Mouse (Mus musculus) CD4-positive, CD25-positive, alpha-beta regulatory T cell, adult 2 months (primary cell): ENCODE data around the gene Tbck.

Source experiments
- DNase-seq: peaks from one replicate; pipeline ENCODE4 v3.0.0-alpha.2; 2012; ENCODE audit warnings: low read depth, low spot score

Tbck gene

GRCm38 (mm10) chr3:132866984-132867383 is 183.0 kb downstream of the Tbck start:
- no peak for DNase-seq

DNA sequence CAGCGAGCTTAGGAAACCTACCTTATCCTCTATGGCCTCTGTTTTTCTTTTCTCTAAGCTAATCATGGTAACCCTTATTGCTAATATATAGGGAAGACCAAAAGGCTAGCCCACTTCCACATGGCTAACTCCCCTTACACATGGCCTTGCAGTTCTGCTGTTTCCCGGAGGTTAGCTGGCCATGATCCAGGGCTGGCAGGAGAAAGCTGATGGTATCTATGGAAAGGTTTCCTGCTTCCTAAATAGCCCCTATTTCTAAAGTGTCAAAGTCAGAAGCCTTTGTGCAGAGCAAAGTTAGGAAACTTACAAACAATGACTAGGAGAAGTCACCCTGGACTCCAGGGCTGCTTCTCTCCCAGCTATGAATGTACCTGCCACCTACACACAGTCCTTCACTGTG is 184.9 kb downstream of the Tbck start:
- no peak for DNase-seq

DNA sequence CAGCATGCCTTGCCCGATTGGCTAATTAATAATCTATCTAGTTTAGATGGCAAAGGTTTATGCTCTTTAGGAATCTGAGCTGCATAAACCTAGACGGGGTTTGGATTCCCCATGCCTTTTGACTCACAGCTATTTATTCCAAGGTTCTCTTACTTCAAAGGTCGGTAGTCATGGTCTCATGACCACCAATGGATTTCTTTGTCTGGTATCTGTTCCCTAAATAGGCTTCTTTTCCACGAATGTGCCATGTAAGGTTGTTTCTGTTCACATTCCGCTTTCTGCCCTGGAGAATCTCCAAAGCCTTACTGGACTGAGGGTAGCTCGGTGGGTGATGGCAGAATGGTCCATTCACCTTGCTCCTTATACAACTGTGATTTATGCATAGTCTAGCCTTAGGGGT is 186.1 kb downstream of the Tbck start:
- DNase-seq = no peak

GRCm38 (mm10) chr3:132871318-132871904 is 187.5 kb downstream of the Tbck start:
- DNase-seq = peak; percentile 45

- no peak for DNase-seq
Observed at GRCm38 (mm10) chr3:132873251-132873650, 189.3 kb downstream of the Tbck start.

DNA sequence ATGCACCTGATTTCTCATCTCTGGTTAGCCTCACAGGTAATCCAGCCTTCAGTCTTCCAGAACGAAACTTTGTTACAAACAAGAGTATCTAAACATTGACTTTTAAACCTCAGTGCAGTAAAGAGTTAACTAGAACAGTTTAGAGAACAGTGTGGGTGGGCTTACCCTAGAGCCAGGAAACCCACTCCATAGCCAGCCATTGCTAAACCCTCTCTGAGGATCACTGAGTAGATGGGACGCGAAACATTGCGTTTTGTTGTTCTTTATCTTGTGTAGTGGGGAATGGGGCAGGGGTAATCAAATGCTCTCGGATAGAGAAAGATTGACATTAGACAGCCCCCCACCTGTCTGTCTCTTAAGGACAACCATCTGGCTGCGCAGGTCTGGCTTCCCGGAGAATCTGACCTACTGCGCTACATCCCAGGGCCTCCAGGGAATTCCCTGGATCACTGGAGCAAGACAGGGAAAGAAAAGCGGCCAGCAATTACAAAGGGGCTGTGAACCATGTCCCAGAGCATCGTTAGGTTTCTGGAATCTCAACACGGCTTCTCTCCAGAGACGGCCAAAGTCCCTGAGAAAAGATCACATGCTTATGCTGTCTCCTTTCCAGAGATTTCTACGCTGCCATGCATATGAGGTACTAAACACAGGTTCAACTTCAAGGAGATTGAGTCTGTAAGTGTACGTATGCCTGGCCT is 192.2 kb downstream of the Tbck start:
- DNase-seq = no peak

GRCm38 (mm10) chr3:132876933-132877676 is 193.2 kb downstream of the Tbck start:
- DNase-seq = no peak

GRCm38 (mm10) chr3:132880361-132880760 is 196.4 kb downstream of the Tbck start:
- DNase-seq = no peak

GRCm38 (mm10) chr3:132880826-132881225 is 196.9 kb downstream of the Tbck start:
- no peak for DNase-seq

- DNase-seq = no peak
Observed at GRCm38 (mm10) chr3:132883256-132883655, 199.3 kb downstream of the Tbck start.

DNA sequence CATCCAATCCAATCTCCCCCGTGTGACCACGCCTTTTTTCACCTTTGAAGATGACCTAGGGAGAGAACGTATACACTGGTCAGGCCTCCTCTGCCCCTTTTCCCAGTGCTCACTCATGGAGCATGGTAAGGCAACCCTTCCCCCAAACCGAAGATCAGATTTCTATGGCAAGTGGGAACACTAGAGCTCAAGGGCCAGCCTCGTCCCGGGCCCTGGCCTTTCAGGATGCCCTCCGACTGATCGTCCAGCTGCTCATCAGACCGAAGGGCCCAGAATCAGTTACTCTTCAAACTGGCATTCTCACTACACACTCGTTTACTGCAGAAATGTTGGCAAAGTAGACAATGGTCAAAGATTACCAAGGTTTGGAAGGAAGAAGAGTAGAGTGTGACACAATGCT is 200.5 kb downstream of the Tbck start:
- no peak for DNase-seq

DNA sequence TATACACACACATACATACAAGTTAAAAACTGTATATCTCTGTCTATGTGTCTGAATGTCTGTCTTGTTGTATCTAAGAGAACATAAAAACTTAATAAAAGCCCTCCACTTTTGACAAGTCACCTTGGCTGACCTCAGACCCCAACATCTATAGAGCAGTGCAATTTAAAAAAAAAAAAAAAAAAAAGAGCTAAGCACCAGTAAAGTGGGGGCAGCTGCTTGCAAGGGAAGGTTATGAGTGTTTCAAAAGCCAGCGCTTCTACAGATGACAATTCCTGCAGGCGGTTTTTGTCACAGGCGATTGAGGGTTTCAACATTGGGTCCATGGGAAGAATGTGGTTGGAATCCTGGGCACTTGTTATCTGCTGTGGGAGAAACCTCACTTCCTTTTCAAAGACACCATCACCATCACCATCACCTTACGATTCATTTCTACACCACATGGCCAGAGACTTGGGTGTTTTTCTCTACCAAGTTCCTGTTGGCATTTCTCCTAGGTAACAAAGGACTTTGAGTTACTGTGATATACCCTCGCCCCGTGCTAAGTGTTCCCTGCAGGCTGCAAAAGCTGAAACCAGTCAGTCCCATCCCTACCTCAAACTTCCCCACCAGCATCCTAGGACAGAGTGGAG is 202.6 kb downstream of the Tbck start:
- no peak for DNase-seq

- no peak for DNase-seq
Observed at GRCm38 (mm10) chr3:132887074-132887848, 203.3 kb downstream of the Tbck start.
